Mouse (Mus musculus) large intestine, adult 2 months (tissue): Measurements from ENCODE around the gene Lrrc38. TPM values are rescaled to one million over a fixed set of nuclear protein-coding genes. Genes with fewer than 3 reads are reported as not detected.
"Not testable (repeated sequence)": the region's sequence is repeated elsewhere in the genome, so short reads cannot be mapped to it uniquely, and the experiment has no call there.

Experiments
- DNase-seq: peaks from one replicate; pipeline ENCODE4 v3.0.0-alpha.2; 2012; ENCODE audit warnings: low read depth, low spot score
- WGBS: fragments of 180-500 bp; shearing (Covaris S2); methylation state at CpG from one replicate; pipeline ENCODE4 v1.1.7; 2018; 5-methylcytosine and 5-hydroxymethylcytosine counted together
- polyA plus RNA-seq: library from polyadenylated mRNA; depleted of rRNA; stranded (reverse); fragments of >200 nt; gene quantifications from 2 replicates; pipeline ENCODE4 v1.2.3, GENCODE M21; 2012; rRNA removed

Lrrc38 gene
- not detected in 2 replicates for polyA plus RNA-seq

DNA sequence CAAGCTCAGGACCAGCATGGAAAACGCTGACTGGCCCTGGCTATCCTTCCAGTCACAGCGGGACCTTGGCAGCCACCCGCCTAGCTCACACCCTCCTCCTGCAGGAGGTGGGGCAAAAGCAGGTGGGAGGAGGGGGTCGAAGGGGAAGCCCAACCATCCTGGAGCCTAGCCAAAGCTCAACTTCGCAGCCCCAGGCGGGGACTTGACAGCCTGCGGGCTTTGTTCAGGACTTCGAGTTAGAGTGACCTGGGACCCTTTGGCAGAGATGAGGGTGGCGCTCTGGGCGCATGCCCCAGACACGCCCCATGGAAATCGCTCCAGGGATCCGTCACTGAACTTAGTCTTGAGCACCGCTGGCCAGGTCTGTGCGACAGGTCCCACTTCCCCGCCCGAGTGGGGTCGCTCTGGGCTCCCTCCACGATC, at the start of gene Lrrc38:
Gene Lrrc38 (plus strand): TSS at position 274 of the 423 bp plus-strand sequence.
- DNase-seq: no peak
- 3% methylated on average over 19 of the region's 19 CpGs for WGBS

DNA sequence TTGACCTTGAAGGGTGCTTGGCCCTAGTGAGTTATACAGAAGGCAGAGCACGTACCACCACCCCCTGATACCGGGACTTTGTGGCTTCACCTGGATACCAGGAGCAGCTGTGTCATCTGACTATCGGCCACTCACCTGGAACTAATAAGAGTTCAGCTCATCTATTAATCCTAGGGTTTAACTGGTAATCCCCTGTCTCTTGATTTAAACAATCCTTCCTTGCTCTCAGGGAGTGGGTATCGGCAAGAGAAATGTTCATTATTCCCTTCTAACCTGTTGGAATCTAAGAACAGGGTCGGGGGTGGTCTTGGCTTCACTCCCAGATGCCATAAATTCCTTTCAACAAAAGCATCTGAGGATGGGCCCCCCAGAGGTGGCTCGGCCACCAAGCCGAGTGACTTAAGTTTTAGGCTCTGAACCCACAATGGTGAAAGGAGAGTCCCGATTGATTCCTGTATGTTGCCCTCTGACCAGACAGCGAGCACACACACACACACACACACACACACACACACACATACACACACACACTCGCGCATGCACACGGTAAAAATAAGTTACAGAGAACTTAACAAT, 49.4 kb upstream of the Lrrc38 start:
- DNase-seq: no peak
- WGBS: 30% methylated on average over 12 of the region's 12 CpGs

DNA sequence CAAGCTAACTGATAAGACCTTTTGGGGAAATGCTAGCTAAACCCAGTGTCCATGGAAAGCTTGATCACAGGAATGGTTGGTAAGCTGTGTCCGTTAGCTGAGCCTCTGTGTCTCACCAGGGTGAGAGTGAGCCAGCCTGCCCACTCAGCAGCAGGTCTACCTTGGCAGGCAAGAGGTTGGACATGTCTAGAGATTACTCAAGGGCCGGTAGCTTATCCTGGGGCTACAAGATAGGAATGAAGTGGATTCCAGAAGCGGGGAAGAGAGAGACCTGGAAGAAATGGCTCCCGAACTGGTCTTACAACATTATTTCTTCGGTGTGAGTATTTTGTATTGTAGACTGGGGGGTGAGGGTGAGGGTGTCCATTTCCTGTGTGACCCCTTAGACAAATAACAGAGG, 48.5 kb upstream of the Lrrc38 start:
- 38% methylated on average over 5 of the region's 5 CpGs for WGBS
- DNase-seq: no peak

DNA sequence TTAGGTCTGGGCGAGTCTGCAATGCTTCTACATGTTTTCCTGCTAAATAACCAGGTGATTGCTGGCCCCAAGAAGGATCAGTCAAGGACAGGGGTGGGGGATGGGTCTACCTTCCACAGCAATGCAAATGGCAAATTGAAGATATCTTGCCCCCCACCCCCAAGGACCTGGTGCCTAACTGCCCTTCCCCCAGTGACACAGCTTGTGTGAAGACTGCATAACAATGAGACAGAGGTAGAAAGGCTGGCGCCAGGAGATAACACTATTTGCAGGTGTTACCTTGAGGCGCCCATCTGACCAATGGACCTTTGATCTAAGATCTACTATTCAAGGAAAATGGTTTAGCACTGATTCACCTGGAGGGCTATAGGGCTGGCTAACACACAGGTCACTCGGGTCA, 47.7 kb upstream of the Lrrc38 start:
- no peak for DNase-seq
- 35% methylated on average over 4 of the region's 4 CpGs for WGBS

DNA sequence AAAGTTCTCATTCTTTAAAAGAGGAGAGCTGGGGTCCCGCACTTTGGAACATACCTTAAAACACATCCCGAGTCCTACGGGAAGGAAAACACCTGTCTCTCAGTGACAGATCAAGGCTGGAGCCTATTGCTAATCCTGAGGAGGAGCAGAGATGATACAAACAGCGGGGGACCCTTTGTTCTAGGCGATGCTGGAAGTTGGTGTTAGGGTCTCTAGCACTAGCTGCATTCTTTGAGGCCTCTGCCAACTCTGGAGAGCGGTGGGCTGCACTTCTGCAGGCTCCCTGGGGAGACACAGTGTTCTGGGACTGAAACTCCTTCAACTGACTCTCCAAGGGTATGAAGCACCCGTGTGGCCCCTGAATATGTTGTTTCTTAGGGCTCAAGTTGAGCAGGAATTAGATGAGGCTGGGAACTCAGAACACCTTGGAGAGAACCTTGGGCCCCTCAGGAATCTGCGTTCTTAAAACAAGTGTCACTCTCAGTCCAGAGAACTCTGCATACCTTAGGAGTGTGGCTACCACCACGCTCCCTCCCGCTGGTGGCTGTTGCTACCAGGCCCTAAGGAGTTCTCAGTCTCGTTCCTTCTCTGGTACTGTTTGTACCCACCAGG, 47.2 kb upstream of the Lrrc38 start:
- 46% methylated on average over 11 of the region's 11 CpGs for WGBS
- no peak for DNase-seq

DNA sequence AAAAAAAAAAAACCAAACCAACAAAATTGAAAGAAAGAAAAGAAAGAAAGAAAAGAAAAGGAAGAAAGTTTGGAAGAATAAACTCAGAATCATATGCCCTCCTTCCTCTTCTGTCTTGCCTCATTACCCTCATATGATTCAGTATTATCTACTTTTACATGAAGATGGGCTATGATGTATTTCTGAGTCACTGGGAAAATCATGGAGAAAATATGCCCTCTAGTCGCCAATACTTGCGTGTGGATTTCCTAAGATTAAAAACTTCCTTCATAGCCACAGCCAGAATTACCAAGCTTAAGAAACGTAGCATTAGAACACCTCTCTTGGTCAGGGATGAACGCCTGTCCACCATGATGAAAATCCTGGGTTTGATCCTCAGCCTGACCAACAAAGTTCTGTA, 44.5 kb upstream of the Lrrc38 start:
- no peak for DNase-seq
- 77% methylated on average over 4 of the region's 4 CpGs for WGBS

DNA sequence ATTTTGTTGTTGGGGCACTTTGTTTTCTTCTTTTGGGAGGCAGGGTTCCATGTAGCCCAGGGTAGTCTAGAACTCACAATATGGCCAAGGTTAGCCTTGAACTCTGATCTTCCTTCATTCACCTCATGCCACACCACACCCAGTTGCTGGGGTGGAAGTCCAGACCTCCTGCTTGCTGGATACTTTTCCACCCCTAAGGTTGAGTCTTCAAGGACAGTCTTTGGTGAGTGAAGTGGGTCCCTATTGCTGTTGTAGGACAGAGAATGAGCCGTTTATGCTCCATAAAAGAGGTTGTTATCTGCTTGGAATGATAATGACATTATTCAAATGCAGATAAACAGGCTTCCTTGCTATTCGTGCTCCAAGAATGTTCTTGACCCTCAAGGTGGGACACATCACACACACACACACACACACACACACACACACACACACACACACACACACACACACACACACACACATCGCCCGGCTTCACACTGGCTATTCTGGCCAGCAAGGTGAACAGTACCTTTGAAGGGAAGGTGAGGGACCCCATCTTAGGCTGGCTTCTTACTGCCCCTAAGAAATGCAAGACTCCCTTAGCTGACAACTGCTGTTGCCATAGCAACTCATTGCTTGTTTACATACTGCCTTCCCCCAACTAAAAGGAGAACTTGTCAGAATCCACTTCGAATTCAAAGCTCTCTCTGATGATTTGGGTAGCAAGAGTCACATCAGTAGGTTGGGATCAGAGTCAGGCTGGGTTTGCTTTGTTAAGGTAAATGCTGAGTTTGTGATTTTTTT, 43.4 kb upstream of the Lrrc38 start:
- DNase-seq: no peak
- WGBS: 38% methylated on average over 5 of the region's 5 CpGs

DNA sequence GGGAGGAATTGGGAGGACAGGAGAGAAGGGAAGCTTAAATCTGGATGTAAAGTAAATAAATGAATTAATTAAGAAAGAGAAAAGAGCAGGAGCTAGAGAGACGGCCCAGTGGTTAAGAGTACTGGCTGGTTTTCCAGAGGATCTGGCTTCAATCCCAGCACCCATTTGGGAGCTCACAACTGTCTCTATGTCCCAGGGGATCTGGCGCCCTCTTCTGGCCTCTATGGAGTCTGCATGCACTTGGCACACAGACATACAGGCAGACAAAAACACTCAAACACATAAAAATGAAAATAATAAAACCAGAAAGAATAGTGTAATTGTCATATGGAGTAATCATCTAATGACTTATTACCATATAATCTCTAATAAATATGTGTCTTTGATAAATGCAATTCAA, 38.2 kb upstream of the Lrrc38 start:
- DNase-seq: no peak
- WGBS: 39% methylated on average over 2 of the region's 2 CpGs

DNA sequence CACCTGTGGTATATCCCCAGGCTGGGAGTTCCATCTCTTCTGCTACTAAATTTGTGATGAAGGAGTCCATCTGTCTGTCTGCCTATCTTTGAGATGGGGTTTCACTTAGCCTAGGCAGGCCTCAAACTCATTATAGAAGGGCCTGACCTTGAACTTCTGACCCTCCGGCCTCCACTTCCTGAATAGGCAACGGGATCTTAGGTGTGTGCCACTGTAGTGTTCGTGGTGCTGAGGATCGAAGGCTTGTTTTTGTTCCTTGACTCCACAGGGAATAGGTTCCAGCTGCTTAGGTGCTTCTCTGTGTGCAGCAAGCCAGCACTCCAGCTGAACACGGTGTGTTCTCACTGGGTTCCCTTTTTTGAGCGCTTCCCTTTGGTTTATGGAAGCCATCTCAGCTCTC, 36.3 kb upstream of the Lrrc38 start:
- WGBS: 63% methylated on average over 6 of the region's 6 CpGs

DNA sequence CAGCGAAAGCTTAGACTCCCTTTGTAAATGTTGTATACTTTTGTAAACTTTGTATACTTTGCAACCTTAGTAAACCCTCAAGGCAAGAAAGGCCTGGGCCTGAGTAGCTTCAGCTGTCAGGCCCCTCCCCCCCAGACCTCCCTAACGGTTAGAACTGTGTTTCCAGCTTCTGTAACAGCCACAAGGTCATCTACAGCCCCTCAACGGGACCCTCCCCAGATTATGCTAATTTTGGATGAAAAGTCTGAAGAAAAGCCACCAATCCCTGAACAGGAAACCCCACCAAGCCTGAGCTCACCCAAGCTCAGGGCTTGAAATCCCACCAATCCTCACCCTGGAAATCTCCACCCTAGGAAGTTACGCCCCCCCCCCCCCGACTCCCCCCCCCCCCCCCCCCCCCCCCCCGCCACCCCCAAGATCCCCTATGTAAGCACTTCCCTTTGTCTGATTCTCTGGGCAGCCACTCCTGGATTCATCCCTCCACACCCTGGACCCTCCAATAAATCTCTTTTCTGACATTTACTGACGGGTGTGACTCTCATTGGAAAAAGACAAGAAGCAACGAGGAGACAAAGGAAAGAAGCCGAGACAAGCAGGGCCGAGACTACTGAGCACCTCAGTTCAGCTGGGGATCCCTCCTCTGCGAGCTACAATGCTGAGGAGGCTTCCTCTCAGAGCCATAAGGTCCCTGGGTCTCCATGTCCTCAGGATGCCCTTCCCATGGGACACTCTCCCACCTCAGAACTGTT, 25.2 kb upstream of the Lrrc38 start:
- DNase-seq: no peak
- 9% methylated on average over 10 of the region's 11 CpGs for WGBS

More for the DNA sequence above, 36.3 kb upstream of the Lrrc38 start:
- no peak for DNase-seq

DNA sequence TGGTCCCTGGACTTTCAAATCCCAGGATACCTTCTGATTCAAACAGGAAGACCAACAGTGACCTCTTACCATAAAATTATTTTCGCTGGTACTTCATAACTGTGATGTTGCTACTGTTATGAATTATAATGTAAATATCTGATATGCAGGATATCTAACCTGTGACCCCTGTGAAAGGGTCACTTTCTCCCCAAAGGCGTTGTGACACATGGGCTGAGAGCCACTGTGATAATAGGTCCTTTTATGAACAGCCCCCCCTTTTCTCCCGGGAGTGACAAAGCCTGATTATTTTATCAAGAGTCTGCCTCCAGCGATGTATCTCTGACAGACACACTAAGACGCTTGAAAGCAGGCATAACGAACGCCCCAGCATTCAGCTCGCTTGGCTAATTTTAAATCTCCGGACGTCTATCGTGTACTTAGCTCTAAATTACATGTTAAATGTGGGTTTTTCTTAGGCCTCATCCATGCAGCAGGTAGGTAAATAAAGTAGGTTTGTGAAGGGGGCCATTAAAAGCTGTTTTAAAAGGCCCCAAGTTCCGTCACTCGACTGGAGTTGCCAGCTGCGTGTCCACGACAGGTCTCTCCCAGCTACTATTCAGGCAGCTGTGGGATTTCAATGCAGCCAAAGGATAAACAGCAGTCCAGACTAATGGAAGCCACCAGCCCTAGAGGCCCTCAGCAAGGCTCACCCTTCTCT, 24.5 kb upstream of the Lrrc38 start:
- 11% methylated on average over 15 of the region's 15 CpGs for WGBS
- no peak for DNase-seq

DNA sequence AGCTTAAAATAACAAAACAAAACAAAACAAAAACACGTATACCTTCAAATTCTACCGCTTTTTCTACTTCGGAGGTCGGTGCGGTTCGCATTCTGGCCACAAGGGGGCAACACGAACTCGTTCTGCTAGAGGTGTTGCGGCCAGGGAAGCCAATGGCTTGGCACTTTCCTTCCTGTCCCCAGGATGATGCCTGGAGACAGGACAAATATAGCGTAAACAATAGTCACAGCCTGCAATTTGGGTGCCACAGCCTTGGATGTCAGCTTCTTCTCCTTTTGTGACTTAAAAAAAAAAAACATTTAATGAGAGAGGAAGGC, 24.0 kb upstream of the Lrrc38 start:
- WGBS: 1% methylated on average over 10 of the region's 10 CpGs

DNA sequence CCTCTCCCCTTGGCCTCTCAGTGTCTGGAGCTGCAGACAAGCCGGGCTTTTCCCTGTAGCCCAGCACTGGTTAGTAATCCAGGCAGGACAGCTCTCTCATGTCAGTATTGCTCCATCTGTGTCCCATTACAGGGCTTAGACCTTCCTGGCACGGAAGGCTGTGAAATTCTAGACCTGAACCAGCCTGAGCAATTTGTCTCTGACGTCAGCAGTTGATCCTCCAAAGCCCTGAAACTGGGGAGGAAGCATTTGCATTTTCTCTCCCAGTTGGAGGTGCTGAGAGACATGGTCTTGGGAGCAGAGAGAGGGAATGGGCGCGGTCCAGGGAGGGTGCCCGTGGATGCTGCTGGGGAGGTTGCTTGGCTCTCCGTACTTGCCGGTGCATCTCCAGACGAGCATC, 19.0 kb upstream of the Lrrc38 start:
- no peak for DNase-seq
- WGBS: 38% methylated on average over 9 of the region's 9 CpGs

More for the DNA sequence above, 24.0 kb upstream of the Lrrc38 start:
- DNase-seq: peak; percentile 29

DNA sequence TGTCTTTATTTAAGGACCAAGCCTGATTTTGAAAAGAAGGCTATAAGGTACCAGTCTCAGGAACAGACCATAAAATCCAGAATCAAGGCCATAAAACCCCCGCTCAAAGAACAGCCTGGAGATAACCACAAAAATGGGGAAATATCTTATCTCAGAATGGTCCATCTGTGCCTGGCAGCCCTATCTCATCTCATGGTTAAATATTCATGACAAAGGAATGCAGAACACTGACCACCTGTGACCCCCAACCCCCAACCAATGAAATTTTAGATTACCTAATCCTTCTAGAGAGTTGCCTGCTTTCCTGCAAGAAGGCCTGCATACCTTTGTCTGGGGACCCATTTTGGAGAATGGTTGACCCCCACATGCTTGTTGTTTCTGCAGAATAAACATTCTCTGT, 17.8 kb upstream of the Lrrc38 start:
- WGBS: 32% methylated on average over 1 of the region's 1 CpGs
- no peak for DNase-seq

DNA sequence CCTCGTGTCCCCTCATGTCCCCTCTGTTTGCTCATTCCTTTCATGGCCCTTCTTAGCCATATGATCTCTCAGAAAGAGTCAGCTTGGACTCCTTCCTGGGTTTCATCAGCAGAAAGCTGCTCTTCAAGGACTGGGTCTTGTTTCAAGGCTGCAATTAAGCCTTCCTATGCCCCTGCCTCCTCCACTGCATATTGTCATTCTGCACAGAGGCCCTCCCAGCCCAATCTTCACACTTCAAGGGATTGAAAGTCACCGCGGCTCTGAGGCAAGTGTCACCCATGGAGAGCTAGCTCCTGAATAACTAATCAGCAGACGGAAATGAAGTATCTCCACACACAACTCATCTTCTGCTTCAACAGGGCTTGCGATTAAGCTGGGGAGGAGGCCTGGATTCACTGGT, 15.4 kb upstream of the Lrrc38 start:
- 53% methylated on average over 5 of the region's 5 CpGs for WGBS
- no peak for DNase-seq

DNA sequence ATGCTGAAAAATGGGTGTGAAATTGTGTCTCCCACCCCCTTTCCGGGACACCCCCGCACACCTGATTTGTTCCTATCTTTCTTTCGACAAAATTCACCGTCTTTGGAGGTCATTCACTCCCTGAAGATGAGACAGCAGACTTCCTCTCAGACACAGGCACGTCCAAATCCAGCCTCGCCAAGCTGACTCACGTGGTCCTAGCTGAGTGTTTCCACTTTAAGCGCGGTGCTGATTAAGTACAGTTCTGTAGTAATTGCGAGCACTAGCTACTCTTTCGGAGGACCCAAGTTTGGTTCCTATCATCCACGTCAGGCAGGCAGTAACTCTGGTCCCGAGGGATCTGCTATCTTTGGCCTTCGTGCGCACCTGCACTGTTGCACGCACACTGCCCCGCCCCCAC, 14.6 kb upstream of the Lrrc38 start:
- WGBS: 87% methylated on average over 17 of the region's 17 CpGs
- DNase-seq: no peak

DNA sequence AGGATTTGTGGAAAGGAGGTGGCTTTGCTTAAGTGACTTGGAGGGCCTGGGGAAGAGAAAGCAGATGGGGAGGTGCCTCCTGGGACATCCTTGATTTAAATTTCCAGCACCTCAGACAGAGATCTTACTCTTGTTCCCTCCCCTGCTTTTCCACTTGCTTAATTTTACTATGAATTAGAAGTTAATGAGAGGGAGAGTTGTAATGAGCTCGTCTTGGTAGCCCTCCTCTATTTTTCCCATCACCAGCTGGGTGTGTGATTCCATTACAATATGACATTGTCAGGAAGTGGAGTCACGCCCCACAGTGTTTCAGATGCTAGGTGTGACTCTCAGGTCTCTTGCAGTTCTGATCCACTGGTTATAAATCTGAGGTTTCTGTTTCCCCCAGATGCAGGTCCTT, 13.5 kb upstream of the Lrrc38 start:
- no peak for DNase-seq
- WGBS: 49% methylated on average over 2 of the region's 2 CpGs

DNA sequence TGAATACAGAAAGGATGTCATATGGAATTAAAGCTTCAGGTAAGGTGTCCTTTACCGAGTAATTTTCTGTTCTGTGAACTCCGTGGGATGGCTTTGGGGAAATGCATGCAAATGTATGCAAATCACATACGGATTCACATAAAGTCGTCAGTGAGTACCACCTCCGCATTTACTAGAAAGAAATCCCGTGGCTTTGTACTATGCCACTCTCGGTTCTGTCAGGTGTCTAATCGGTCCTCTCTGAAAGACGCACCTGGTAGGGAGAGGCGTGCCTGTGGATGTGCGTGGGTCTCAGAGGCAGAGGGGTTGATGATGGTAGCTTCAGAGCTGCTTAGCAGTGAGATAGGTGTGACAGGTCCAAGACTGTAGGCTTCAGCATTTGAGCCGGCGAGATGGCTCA, 9.7 kb upstream of the Lrrc38 start:
- 88% methylated on average over 13 of the region's 13 CpGs for WGBS
- DNase-seq: no peak

DNA sequence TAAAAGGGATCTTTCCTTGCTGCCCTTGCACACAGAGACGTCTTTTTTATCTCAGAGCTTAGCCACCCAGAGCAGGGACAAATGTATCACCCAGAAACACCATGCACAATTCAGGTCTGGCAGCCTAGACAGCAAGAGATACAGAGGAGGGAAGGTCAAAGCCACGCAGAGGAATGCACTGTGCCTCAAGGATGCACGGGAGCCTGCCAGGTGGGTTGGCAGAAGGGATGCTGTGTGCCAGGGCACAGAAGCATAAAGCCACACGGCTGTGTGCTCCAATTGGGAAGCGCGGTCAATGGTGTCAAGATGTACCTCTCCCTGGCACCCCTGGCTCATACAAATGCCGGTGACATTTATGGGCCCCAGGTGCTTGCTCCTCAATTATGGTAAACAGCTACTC, 8.1 kb upstream of the Lrrc38 start:
- DNase-seq: no peak
- WGBS: 80% methylated on average over 7 of the region's 7 CpGs

DNA sequence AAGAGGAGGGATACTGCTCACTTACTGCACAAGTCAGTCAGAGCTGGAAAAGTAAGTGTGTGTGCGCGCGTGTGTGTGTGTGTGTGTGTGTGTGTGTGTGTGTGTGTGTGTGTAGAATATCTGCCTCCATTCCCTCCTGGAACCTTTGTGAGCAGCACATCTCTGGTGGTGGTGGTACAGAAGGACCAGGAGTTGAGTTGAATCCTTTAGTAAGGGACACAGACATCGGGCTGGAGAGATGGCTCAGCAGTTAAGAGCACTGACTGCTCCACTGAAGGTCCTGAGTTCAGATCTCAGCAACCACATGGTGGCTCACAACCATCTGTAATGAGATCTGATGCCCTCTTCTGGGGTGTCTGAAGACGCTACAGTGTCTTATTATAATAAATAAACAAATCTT, 4.1 kb upstream of the Lrrc38 start:
- not testable (repeated sequence) for DNase-seq
- 81% methylated on average over 5 of the region's 5 CpGs for WGBS
